Mouse (Mus musculus) heart, embryonic 15.5 days (tissue): ENCODE data around the gene Col6a6. TPM values are rescaled to one million over a fixed set of nuclear protein-coding genes. Genes with fewer than 3 reads are reported as not detected.

Experiments used
- ATAC-seq: fragments of 200-750 bp; cut with Nextera tagmentation; replicated peaks from 2 replicates; pipeline ENCODE4 v1.8.0; 2017; ENCODE audit warnings: low read depth, moderate TSS enrichment; ENCODE audit not compliant: insufficient number of reproducible peaks, insufficient read depth, low FRiP score
- H3K27ac ChIP-seq: fragments of 300-500 bp; sonication (generic); 2 replicates; pipeline ENCODE4 v1.5.1; 2015; ENCODE audit warnings: mild to moderate bottlenecking, inconsistent platforms
- H3K27me3 ChIP-seq: fragments of 300-500 bp; sonication (generic); 2 replicates; pipeline ENCODE4 v1.6.1; 2015; ENCODE audit warnings: inconsistent platforms
- H3K36me3 ChIP-seq: fragments of 300-500 bp; sonication (generic); 2 replicates; pipeline ENCODE4 v1.6.1; 2015; ENCODE audit warnings: mild to moderate bottlenecking, inconsistent platforms
- H3K4me1 ChIP-seq: fragments of 300-500 bp; sonication (generic); replicated peaks from 2 replicates; pipeline ENCODE4 v1.6.1; 2015; ENCODE audit warnings: inconsistent platforms
- H3K4me2 ChIP-seq: fragments of 300-500 bp; sonication (generic); 2 replicates; pipeline ENCODE4 v1.6.1; 2015; ENCODE audit warnings: inconsistent platforms, mild to moderate bottlenecking, moderate library complexity
- H3K4me3 ChIP-seq: fragments of 300-500 bp; sonication (generic); 2 replicates; pipeline ENCODE4 v1.5.1; 2015; ENCODE audit warnings: mild to moderate bottlenecking, inconsistent platforms
- H3K9ac ChIP-seq: fragments of 300-500 bp; sonication (generic); 2 replicates; pipeline ENCODE4 v1.6.1; 2015; ENCODE audit warnings: mild to moderate bottlenecking, inconsistent platforms
- H3K9me3 ChIP-seq: fragments of 300-500 bp; sonication (generic); replicated peaks from 2 replicates; pipeline ENCODE4 v1.6.1; 2016; ENCODE audit warnings: inconsistent platforms
- WGBS: fragments of 180-500 bp; shearing (Covaris S2); methylation state at CpG from one replicate; pipeline ENCODE4 v1.1.7; 2015; ENCODE audit warnings: mixed read lengths; 5-methylcytosine and 5-hydroxymethylcytosine counted together
- polyA plus RNA-seq: library from polyadenylated mRNA; unstranded; fragments of >200 nt; fragmentation: Nextera tagmentation; extraction: Ambion mirVana; gene quantifications from 2 replicates; pipeline ENCODE4 v1.2.1, GENCODE M21; 2015

Col6a6 gene
- polyA plus RNA-seq, 1 experiment from 2014 or later: 3.6 TPM

- no peaks in the 10 kb centered on the region for H3K9me3 ChIP-seq
- no peak overlapping the region for H3K9ac ChIP-seq
- ATAC-seq: no peak
- 77% methylated on average over 5 of the region's 5 CpGs for WGBS
- H3K4me3 ChIP-seq: no peak overlapping the region
- H3K4me2 ChIP-seq: no peak overlapping the region
- H3K4me1 ChIP-seq: 0 out of 2 replicates have a peak, but pooled peaks cover 3% of the 10 kb centered on the region
- no peaks in the 10 kb centered on the region for H3K27me3 ChIP-seq
- H3K36me3 ChIP-seq: no peaks in the 10 kb centered on the region
- H3K27ac ChIP-seq: no peak overlapping the region
These were observed 26.5 kb downstream of the Col6a6 start for GRCm38 (mm10) chr9:105801463-105801862.

GRCm38 (mm10) chr9:105800286-105800685 lies 27.7 kb downstream of the Col6a6 start:
- WGBS: 81% methylated on average over 5 of the region's 5 CpGs
- H3K27me3 ChIP-seq: no peaks in the 10 kb centered on the region
- no peak overlapping the region for H3K9ac ChIP-seq
- no peak overlapping the region for H3K27ac ChIP-seq
- no peaks in the 10 kb centered on the region for H3K36me3 ChIP-seq
- H3K9me3 ChIP-seq: no peaks in the 10 kb centered on the region
- no peak for ATAC-seq
- no peak overlapping the region for H3K4me3 ChIP-seq
- H3K4me1 ChIP-seq: peaks cover 12% of the 10 kb centered on the region
- no peak overlapping the region for H3K4me2 ChIP-seq

- Histone ChIP-seq H3K4me1 (peaks cover 46% of the 10 kb centered on the region), H3K27ac (peak overlapping the region; percentile 63; the same call in 1 of the 2 replicates), H3K9me3 (no peaks in the 10 kb centered on the region), H3K36me3 (no peaks in the 10 kb centered on the region), H3K27me3 (no peaks in the 10 kb centered on the region), H3K4me3 (no peak overlapping the region), H3K9ac (no peak overlapping the region), H3K4me2 (no peak overlapping the region)
- WGBS: 50% methylated on average over 6 of the region's 6 CpGs
- no peak for ATAC-seq
These were observed 31.8 kb downstream of the Col6a6 start for GRCm38 (mm10) chr9:105796137-105796536.

GRCm38 (mm10) chr9:105794965-105795364 lies 33.0 kb downstream of the Col6a6 start:
- Histone ChIP-seq H3K36me3 (no peaks in the 10 kb centered on the region), H3K4me1 (peaks cover 46% of the 10 kb centered on the region), H3K9me3 (no peaks in the 10 kb centered on the region), H3K4me3 (no peak overlapping the region), H3K27ac (peak overlapping the region; percentile 63), H3K27me3 (no peaks in the 10 kb centered on the region), H3K4me2 (no peak overlapping the region), H3K9ac (no peak overlapping the region)
- 16% methylated on average over 4 of the region's 4 CpGs for WGBS
- peak; percentile 40; the same call in 1 of the 2 replicates for ATAC-seq

GRCm38 (mm10) chr9:105791810-105792209 lies 36.1 kb downstream of the Col6a6 start:
- 22% methylated on average over 5 of the region's 5 CpGs for WGBS
- Histone ChIP-seq H3K4me3 (no peak overlapping the region), H3K27ac (peak overlapping the region; percentile 84), H3K27me3 (no peaks in the 10 kb centered on the region), H3K9me3 (no peaks in the 10 kb centered on the region), H3K36me3 (no peaks in the 10 kb centered on the region), H3K9ac (no peak overlapping the region), H3K4me1 (peaks cover 50% of the 10 kb centered on the region), H3K4me2 (peak overlapping the region; percentile 28; the same call in 1 of the 2 replicates)
- ATAC-seq: peak; percentile 68; the same call in 1 of the 2 replicates

- no peaks in the 10 kb centered on the region for H3K9me3 ChIP-seq
- 52% methylated on average over 3 of the region's 3 CpGs for WGBS
- no peak overlapping the region for H3K27ac ChIP-seq
- no peak overlapping the region for H3K4me2 ChIP-seq
- H3K4me3 ChIP-seq: no peak overlapping the region
- H3K4me1 ChIP-seq: peaks cover 21% of the 10 kb centered on the region
- no peaks in the 10 kb centered on the region for H3K36me3 ChIP-seq
- no peaks in the 10 kb centered on the region for H3K27me3 ChIP-seq
- no peak for ATAC-seq
- H3K9ac ChIP-seq: no peak overlapping the region
These were observed 39.8 kb downstream of the Col6a6 start for GRCm38 (mm10) chr9:105788203-105788602.

GRCm38 (mm10) chr9:105787800-105788199 lies 40.2 kb downstream of the Col6a6 start:
- Histone ChIP-seq H3K9me3 (no peaks in the 10 kb centered on the region), H3K4me1 (peaks cover 21% of the 10 kb centered on the region), H3K36me3 (no peaks in the 10 kb centered on the region), H3K27ac (no peak overlapping the region), H3K4me2 (no peak overlapping the region), H3K27me3 (no peaks in the 10 kb centered on the region), H3K9ac (no peak overlapping the region), H3K4me3 (no peak overlapping the region)
- WGBS: 58% methylated on average over 10 of the region's 11 CpGs
- ATAC-seq: no peak

- no peaks in the 10 kb centered on the region for H3K36me3 ChIP-seq
- no peak overlapping the region for H3K9ac ChIP-seq
- H3K9me3 ChIP-seq: no peaks in the 10 kb centered on the region
- H3K4me1 ChIP-seq: peaks cover 5% of the 10 kb centered on the region
- WGBS: 73% methylated on average over 4 of the region's 4 CpGs
- no peaks in the 10 kb centered on the region for H3K27me3 ChIP-seq
- H3K27ac ChIP-seq: no peak overlapping the region
- no peak overlapping the region for H3K4me3 ChIP-seq
- ATAC-seq: no peak
- no peak overlapping the region for H3K4me2 ChIP-seq
These were observed 43.9 kb downstream of the Col6a6 start for GRCm38 (mm10) chr9:105784026-105784425.

GRCm38 (mm10) chr9:105780696-105781095 lies 47.3 kb downstream of the Col6a6 start:
- Histone ChIP-seq H3K36me3 (no peaks in the 10 kb centered on the region), H3K4me2 (no peak overlapping the region), H3K9ac (no peak overlapping the region), H3K4me1 (no peaks in the 10 kb centered on the region), H3K9me3 (no peaks in the 10 kb centered on the region), H3K4me3 (no peak overlapping the region), H3K27ac (no peak overlapping the region), H3K27me3 (no peaks in the 10 kb centered on the region)
- no peak for ATAC-seq
- 86% methylated on average over 15 of the region's 15 CpGs for WGBS

- no peaks in the 10 kb centered on the region for H3K36me3 ChIP-seq
- H3K27me3 ChIP-seq: no peaks in the 10 kb centered on the region
- 85% methylated on average over 6 of the region's 6 CpGs for WGBS
- H3K4me1 ChIP-seq: no peaks in the 10 kb centered on the region
- H3K4me3 ChIP-seq: no peak overlapping the region
- no peak overlapping the region for H3K9ac ChIP-seq
- no peak overlapping the region for H3K4me2 ChIP-seq
- no peak overlapping the region for H3K27ac ChIP-seq
- no peak for ATAC-seq
- no peaks in the 10 kb centered on the region for H3K9me3 ChIP-seq
These were observed 49.2 kb downstream of the Col6a6 start for GRCm38 (mm10) chr9:105778741-105779140.

GRCm38 (mm10) chr9:105774878-105775277 lies 53.1 kb downstream of the Col6a6 start:
- Histone ChIP-seq H3K4me2 (no peak overlapping the region), H3K36me3 (no peaks in the 10 kb centered on the region), H3K9ac (no peak overlapping the region), H3K9me3 (no peaks in the 10 kb centered on the region), H3K4me1 (peaks cover 12% of the 10 kb centered on the region), H3K27me3 (no peaks in the 10 kb centered on the region), H3K27ac (peak overlapping the region; percentile 44; the same call in 1 of the 2 replicates), H3K4me3 (no peak overlapping the region)
- 0 out of 2 replicates have a peak, but pooled peaks have one; percentile 47 for ATAC-seq
- WGBS: 52% methylated on average over 7 of the region's 7 CpGs

- Histone ChIP-seq H3K27me3 (no peaks in the 10 kb centered on the region), H3K9ac (no peak overlapping the region), H3K4me3 (no peak overlapping the region), H3K36me3 (no peaks in the 10 kb centered on the region), H3K9me3 (no peaks in the 10 kb centered on the region), H3K27ac (no peak overlapping the region), H3K4me2 (no peak overlapping the region), H3K4me1 (peaks cover 12% of the 10 kb centered on the region)
- WGBS: 85% methylated on average over 19 of the region's 19 CpGs
- ATAC-seq: no peak
These were observed 53.6 kb downstream of the Col6a6 start for GRCm38 (mm10) chr9:105774321-105774720.
